Mouse (Mus musculus) thymus, postnatal 10 days (tissue): Measurements from ENCODE around the gene Lcp1.
"Not testable (repeated sequence)": the region's sequence is repeated elsewhere in the genome, so short reads cannot be mapped to it uniquely, and the experiment has no call there.

Experiments
- DNase-seq, 2 experiments: peaks; one replicate each; pipeline ENCODE4 v3.0.0; 2021; ENCODE audit warnings: low spot score in 2 of 2

The Lcp1 gene

DNA sequence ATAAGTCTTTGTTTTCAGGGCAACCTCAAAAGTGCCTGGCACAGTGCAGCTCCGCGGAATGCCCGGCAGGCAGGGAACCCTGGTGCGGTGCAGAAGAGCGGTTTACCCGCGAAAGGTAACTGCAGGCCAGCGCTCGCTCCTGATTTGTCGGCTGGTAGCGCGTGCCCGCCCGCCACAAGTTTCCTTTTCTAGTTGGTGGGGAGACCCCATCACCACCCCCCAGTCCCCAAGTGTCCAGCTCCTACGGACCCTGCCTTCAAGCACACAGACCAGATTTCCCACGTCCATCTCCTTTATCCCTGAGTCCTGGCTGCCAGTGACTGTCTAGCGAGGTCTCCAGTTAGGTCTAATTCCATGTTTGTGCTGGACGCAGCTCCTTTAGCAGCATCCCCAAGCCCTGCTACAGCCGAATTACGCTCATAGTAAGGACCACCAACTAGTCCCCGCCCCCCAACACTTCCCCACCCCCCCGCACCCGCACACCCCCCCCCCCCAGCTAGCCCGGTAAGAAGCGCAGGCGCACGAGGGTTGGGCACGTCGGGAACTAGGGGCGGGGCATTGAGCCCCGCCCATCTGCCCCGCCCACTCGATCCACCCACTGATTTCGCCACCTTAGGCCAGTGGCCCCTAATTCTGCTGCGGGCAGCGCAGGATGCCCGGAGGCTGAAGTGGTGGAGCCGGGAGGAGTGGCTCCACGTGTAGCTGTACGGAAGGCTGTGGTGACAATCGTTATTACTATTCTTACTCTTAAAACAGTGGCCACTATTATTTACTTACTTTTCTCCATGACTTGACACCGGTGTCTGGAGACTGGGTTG, at the start of gene Lcp1, which contains the start of gene Lrrc63:
Lcp1 (plus strand) TSS at position 601 of the 818 bp plus-strand sequence.
Lrrc63 (minus strand) TSS at position 381 of the 818 bp plus-strand sequence.
- peak; percentile 32 to 44 for DNase-seq

DNA sequence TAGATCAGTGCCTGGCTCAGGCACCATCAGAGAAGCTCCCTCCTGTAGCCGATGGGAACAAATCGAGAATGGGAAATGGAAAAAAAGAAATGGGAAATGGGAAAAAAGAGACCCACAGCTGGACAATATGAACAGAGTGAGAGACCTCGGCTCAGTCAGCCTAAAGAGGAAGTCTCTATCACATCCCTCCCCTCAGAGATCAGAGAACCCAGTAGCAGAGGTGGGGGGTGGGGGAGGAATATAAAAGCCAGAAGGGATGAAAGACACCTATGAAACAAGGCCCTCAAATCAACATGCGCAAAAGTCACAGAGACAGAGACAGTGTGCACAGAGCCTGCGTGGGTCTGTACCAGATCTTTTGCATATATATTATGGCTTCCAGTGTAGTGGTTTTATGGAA, 27.9 kb upstream of the Lcp1 start:
- no peak for DNase-seq

GRCm38 (mm10) chr14:75121658-75122057, 9.2 kb upstream of the Lcp1 start:
- no peak for DNase-seq

DNA sequence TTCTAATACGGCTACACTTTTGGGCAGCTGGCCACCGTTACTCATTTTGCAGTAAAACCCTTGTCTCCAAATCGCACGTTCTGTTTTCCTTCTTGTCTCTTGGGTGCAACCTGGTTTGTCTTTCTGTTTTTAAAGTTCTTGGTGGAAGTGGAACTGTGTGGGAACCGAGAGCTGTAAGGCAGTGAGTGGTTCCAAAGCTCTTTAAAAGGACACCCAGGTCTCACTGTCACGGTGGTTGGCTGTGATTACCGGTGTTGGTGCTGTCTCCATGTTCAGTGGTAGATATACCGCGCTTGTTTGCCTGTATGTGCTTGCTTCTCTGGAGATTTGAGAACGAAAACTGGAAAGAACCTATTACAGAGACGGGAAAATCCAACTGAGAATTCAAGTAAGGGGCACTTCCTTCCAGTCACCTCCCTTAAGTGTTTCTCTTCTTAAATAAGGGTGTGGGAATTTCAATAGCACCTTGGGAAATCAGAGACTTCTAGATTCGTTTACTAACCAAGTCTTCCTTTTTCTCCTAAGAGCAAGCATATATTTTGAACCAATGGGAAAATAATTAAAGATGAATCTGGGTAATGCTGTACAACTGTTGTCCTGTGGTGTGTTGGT, 529 bp downstream of the Lcp1 start:
- no peak for DNase-seq

DNA sequence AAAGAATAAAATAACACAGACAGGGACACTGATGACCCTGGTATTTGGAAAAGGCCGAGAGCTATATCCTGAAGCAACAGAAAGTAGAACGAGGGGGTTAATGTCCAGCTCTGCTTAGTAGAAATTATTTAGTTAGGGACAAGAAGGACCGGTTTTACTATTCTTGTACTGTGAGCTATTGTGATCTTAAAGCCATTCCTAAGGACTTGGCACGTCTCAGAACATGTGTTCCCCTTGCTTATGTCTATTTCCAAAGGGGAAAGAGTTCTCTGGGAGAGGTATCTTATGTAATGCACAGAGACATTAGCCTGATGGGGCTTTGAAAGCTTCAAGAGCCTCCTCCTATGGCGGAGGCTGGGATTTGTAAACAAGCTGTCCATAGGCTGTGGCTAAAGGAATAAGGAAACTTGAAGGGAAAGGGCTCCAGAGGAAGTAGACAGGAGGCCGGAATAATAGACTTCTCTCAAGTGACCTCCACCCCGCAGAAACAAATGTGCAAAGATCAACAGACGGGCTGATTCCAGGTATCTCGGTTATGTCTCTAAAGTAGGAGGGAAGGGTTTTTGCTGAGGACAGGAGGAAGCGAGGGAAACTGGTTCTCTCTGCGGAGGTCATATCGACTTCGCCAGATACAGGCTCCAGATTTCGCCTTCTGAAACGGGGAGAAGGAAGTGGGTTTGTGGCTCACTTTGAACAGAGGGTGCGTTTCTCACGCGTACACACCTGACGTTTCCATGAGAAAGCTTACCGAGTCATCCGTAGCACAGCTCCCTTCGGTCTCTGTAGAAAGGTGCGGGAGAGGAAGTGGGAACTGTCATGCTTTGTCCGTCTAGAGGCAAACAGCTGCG, 5.4 kb downstream of the Lcp1 start:
- peak in 1 of 2 experiments; percentile 9 for DNase-seq

- DNase-seq = no peak
These were observed 7.6 kb downstream of the Lcp1 start for GRCm38 (mm10) chr14:75138503-75138902.

- DNase-seq = no peak
These were observed 8.3 kb downstream of the Lcp1 start for GRCm38 (mm10) chr14:75139225-75139624.

DNA sequence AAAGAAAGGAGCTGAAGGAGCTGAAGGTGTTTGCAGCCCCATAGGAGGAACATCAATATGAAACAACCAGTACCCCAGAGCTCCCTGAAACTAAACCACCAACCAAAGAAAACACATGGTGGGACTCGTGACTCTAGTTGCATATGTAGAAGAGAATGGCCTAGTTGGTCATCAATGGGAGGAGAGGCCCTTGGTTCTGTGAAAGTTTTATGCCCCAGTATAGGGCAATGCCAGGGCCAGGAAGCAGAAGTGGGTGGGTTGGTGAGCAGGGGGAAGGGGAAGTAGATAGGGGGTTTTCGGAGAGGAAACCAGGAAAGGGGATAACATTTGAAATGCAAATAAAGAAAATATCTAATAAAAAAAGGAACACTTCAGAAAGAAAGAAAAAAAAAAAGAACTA, 16.8 kb downstream of the Lcp1 start:
- not testable (repeated sequence) for DNase-seq

- DNase-seq = no peak
These were observed 17.3 kb downstream of the Lcp1 start for GRCm38 (mm10) chr14:75148229-75148628.

GRCm38 (mm10) chr14:75150653-75151052, 19.8 kb downstream of the Lcp1 start:
- DNase-seq = no peak

GRCm38 (mm10) chr14:75151146-75151545, 20.2 kb downstream of the Lcp1 start:
- no peak for DNase-seq

- DNase-seq = no peak
These were observed 23.6 kb downstream of the Lcp1 start for GRCm38 (mm10) chr14:75154481-75154880.

GRCm38 (mm10) chr14:75159375-75159774, 28.5 kb downstream of the Lcp1 start:
- no peak for DNase-seq

GRCm38 (mm10) chr14:75163866-75164265, 33.0 kb downstream of the Lcp1 start:
- DNase-seq = no peak

DNA sequence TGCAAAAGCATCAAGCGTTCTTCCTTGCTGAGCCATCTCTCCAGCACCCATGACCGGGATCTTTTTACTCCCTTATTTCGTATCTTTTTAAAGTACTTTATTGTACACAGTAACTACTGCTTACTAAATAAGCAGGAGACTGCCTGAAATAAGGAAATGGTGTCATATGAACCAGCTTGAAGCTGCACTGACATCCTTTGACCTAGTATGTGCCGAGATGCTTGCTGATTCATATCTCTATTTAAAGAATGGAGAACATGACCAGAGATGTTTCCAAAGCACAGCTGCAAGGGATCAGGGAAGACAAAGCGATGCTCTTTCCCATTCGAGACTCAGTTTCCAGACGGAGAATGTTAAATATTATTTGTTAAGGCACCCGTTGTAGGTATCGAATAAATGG, 33.4 kb downstream of the Lcp1 start:
- no peak for DNase-seq

GRCm38 (mm10) chr14:75165574-75166131, 34.8 kb downstream of the Lcp1 start:
- DNase-seq = no peak

DNA sequence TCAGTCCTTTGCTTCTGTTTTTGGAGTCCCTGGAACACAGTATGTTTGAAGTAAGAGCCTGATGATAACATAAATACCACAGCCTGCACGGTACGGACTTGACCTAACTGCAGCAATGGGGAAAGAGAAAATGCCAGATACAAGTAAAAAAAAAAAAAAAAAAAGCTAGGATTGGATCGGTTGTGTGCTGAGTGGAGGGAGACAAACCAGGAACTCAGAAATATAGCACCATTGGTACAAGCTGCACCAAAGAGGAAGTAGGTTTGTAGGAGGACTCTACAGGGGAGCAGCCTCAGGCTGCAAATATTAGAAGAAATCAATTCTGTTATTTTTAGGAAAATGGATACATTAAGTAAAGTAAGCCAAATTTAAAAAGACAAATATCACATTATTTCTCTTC, 37.6 kb downstream of the Lcp1 start:
- no peak for DNase-seq

DNA sequence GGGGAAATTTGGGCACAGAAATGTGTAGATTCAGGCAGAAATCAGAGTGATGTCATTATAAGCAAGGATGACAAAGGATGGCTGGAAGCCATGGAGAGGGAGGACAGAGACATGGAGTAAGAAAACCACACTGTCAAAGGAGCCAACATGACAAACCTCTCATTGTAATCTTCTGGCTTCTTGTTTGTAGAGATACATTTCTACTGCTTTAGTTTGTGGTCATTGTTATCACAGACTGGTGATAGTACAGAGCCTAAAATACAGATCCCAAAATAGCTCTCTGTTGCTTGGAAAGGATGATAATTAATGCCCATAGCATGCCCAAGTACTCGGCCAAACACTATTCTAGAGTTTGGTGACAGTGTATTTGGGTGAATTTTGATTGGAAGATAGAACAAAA, 39.6 kb downstream of the Lcp1 start:
- DNase-seq = no peak

GRCm38 (mm10) chr14:75174296-75174695, 43.4 kb downstream of the Lcp1 start:
- no peak for DNase-seq

DNA sequence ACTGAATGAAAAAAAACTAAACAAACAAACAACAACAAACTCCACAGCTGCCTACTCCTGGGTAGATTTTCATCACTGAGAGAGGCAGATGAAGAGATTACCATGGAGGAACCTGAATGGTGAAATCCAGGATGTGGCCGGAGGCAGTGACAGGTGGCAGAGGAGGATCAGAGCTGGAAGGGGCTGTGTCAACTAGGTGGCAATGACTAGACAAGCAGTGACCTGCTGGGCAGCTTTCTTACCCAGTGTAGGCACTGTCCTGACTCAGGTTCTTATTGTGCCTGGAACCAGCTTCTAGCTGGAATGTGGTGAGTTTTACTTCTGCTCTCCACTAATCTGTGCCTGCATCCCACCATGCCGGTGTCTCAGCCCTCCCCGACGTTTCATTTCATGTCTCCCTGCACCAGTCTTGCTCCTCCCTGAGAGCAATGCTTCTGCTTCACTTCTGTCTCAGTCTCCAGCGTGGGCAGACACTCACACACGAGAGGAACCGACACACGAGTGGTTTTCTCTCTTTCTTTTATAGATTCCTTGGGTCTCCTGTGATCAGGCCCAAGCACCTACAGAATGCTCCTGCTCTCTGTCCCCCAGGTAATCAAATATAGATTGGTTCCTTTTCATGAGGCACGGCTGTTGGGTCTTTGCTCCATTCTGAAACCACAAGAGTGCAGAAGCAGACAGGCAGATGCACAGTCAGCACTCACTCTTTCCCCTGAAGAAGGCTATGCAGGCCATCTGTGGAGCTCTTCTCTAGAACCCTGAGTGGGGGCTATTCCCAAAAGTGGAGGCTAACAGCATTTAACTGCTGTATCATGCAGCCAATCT, 44.0 kb downstream of the Lcp1 start:
- DNase-seq = peak; percentile 38 to 52

DNA sequence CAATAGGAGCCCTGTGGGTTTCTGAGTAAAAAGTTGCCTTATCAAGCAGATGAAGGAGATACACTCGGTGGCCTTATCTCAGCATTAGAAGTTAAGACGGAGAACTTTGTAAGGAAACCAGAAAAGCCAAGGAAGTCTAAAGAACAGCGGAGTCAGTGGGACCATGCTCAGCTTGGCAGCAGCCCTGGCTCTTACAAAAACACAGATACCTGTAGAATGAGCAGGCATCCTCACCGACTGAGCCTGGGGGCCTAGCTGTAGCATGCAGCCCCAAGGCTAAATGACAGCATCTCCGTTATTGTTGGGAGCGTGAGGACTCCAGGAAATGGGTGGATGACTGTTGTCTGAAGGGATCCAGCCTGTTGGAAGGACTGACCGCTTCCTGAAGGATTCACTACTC, 44.9 kb downstream of the Lcp1 start:
- no peak for DNase-seq
